Mouse (Mus musculus): ENCODE measurements at regions not wholly inside any gene's neighbourhood (a gene's known extent, or its start where the extent isn't known, plus 50 kb on each side); places are given as distances from the start of the nearest gene placed in this dataset.

DNA sequence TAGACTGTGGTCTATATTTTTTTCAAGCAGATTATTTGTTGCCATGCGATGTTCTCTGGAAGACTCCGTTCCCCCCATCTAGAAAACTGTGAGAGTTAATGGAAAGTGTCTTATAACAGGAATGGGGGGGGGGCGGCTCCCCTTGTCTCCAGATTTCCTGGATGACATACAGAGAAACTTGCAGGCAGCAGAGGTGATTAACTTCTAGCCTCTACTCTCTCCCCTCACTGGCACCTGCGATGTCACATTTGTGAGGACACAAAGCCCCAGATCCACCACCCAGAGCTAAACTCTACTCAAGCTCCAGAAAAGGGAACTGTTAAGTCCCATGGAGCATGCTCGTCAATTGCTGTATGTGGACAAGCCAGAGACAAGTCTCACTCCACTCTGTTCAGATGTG is 267.6 kb downstream of the Fam49a start:
- ATAC-seq (no peak), DNase-seq (ENCODE audit: low spot score) (no peak)
- H3K27ac ChIP-seq: no peak overlapping the region
- H3K4me3 ChIP-seq (ENCODE audit: low read length): no peak overlapping the region
- TF ChIP-seq CTCF (IDR thresholded peaks at IDR 0.05; ENCODE audit: low read depth): no peak
- no peaks in the 10 kb centered on the region for H3K27me3 ChIP-seq (ENCODE audit: insufficient read depth, low read length)
- H3K9ac ChIP-seq (replicated peaks; ENCODE audit: low read length): no peak overlapping the region
- 0 out of 2 replicates have a peak, but pooled peaks cover 9% of the 10 kb centered on the region for H3K4me1 ChIP-seq (ENCODE audit: insufficient read depth, low read length)
- H3K36me3 ChIP-seq (ENCODE audit: insufficient read depth, low read length): no peaks in the 10 kb centered on the region
- no peaks in the 10 kb centered on the region for H3K9me3 ChIP-seq (ENCODE audit: low read length)
- H3K4me2 ChIP-seq (ENCODE audit: low read depth, low read length): no peak overlapping the region
- WGBS: 91% methylated on average over 5 of the region's 5 CpGs

DNA sequence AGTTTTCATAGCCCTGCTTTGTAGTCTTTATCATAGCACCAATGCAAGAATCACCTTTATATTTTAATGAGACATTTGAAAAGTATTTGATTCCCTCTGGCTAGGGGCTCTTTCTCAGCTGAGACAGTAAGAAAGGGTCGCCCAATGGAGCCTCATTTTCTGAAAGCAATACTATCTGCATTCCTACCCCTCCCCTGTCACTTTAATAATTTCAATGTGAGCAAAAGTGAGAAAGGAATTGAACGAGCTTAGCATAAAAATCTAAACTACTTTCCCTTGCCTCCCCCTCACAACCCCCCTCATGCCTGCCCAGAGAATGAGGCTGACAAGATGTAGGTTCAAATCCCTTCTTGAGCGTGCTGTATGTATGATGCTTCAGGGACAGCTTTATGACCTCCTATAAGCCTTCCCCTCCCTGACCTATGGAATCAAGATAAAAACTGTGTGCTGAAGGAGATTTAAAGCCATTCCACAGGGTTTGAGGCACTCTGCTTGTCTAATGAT is 266.6 kb downstream of the Fam49a start:
- TF ChIP-seq CTCF (IDR thresholded peaks at IDR 0.05; ENCODE audit: low read depth): no peak
- 55% methylated on average over 3 of the region's 3 CpGs for WGBS
- Histone ChIP-seq H3K4me2 (ENCODE audit: low read depth, low read length) (no peak overlapping the region), H3K9me3 (ENCODE audit: low read length) (no peaks in the 10 kb centered on the region), H3K4me3 (ENCODE audit: low read length) (no peak overlapping the region), H3K27me3 (ENCODE audit: insufficient read depth, low read length) (no peaks in the 10 kb centered on the region), H3K9ac (replicated peaks; ENCODE audit: low read length) (no peak overlapping the region), H3K27ac (no peak overlapping the region), H3K4me1 (ENCODE audit: insufficient read depth, low read length) (0 out of 2 replicates have a peak, but pooled peaks cover 9% of the 10 kb centered on the region), H3K36me3 (ENCODE audit: insufficient read depth, low read length) (no peaks in the 10 kb centered on the region)
- ATAC-seq: no peak
- no peak for DNase-seq (ENCODE audit: low spot score)

GRCm38 (mm10) chr12:12527766-12528477 is 266.0 kb downstream of the Fam49a start:
- Histone ChIP-seq H3K4me3 (ENCODE audit: low read length) (no peak overlapping the region), H3K27me3 (ENCODE audit: insufficient read depth, low read length) (no peaks in the 10 kb centered on the region), H3K27ac (no peak overlapping the region), H3K9ac (replicated peaks; ENCODE audit: low read length) (no peak overlapping the region), H3K4me1 (ENCODE audit: insufficient read depth, low read length) (0 out of 2 replicates have a peak, but pooled peaks cover 9% of the 10 kb centered on the region), H3K36me3 (ENCODE audit: insufficient read depth, low read length) (no peaks in the 10 kb centered on the region), H3K4me2 (ENCODE audit: low read depth, low read length) (no peak overlapping the region), H3K9me3 (ENCODE audit: low read length) (no peaks in the 10 kb centered on the region)
- DNase-seq (ENCODE audit: low spot score): peak; percentile 48
- ATAC-seq: no peak
- TF ChIP-seq CTCF (IDR thresholded peaks at IDR 0.05; ENCODE audit: low read depth): no peak
- WGBS: 24% methylated on average over 7 of the region's 7 CpGs

- TF ChIP-seq CTCF (IDR thresholded peaks at IDR 0.05; ENCODE audit: low read depth): no peak
- Histone ChIP-seq H3K4me1 (ENCODE audit: insufficient read depth, low read length) (0 out of 2 replicates have a peak, but pooled peaks cover 9% of the 10 kb centered on the region), H3K27me3 (ENCODE audit: insufficient read depth, low read length) (no peaks in the 10 kb centered on the region), H3K9me3 (ENCODE audit: low read length) (no peaks in the 10 kb centered on the region), H3K4me3 (ENCODE audit: low read length) (no peak overlapping the region), H3K9ac (replicated peaks; ENCODE audit: low read length) (no peak overlapping the region), H3K27ac (no peak overlapping the region), H3K36me3 (ENCODE audit: insufficient read depth, low read length) (no peaks in the 10 kb centered on the region), H3K4me2 (ENCODE audit: low read depth, low read length) (no peak overlapping the region)
- 58% methylated on average over 3 of the region's 3 CpGs for WGBS
- ATAC-seq (no peak), DNase-seq (ENCODE audit: low spot score) (no peak)
Measured at GRCm38 (mm10) chr12:12527366-12527765, 265.4 kb downstream of the Fam49a start.

DNA sequence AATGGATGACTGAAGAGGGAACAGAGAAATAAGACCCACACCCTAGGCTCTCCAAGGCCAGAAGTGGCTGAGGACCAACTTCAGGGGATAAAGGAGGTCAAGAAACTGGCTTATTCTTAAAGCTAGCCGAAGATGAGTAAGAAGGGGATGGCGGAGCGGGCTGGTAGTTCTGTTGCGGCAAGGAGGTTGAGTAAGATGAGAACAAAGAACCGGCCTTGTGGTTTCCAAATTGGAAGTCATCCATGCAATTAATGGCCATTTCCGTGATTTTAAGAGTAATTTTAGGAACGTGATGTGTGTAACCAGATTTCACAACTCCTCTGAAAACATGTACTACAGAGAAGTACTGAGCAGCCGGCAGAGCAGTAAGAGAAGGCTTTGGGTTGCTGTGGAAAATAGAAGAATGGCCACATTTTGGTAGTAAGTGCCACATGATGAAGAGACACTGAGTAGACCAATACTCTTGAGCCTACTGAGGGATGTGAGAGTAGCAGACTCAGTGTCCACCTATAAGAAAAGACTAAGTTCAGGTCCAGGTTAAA is 258.4 kb downstream of the Fam49a start:
- no peaks in the 10 kb centered on the region for H3K36me3 ChIP-seq (ENCODE audit: insufficient read depth, low read length)
- H3K9ac ChIP-seq (replicated peaks; ENCODE audit: low read length): no peak overlapping the region
- no peak for DNase-seq (ENCODE audit: low spot score)
- no peak for TF ChIP-seq CTCF (IDR thresholded peaks at IDR 0.05; ENCODE audit: low read depth)
- no peak overlapping the region for H3K4me2 ChIP-seq (ENCODE audit: low read depth, low read length)
- H3K27me3 ChIP-seq (ENCODE audit: insufficient read depth, low read length): no peaks in the 10 kb centered on the region
- H3K9me3 ChIP-seq (ENCODE audit: low read length): no peaks in the 10 kb centered on the region
- WGBS: 92% methylated on average over 8 of the region's 8 CpGs
- ATAC-seq: no peak
- H3K4me1 ChIP-seq (ENCODE audit: insufficient read depth, low read length): no peaks in the 10 kb centered on the region
- no peak overlapping the region for H3K27ac ChIP-seq
- no peak overlapping the region for H3K4me3 ChIP-seq (ENCODE audit: low read length)

GRCm38 (mm10) chr12:12518490-12519070 is 256.6 kb downstream of the Fam49a start:
- DNase-seq (ENCODE audit: low spot score): no peak
- no peaks in the 10 kb centered on the region for H3K27me3 ChIP-seq (ENCODE audit: insufficient read depth, low read length)
- no peak overlapping the region for H3K9ac ChIP-seq (replicated peaks; ENCODE audit: low read length)
- no peaks in the 10 kb centered on the region for H3K9me3 ChIP-seq (ENCODE audit: low read length)
- H3K36me3 ChIP-seq (ENCODE audit: insufficient read depth, low read length): no peaks in the 10 kb centered on the region
- H3K4me1 ChIP-seq (ENCODE audit: insufficient read depth, low read length): no peaks in the 10 kb centered on the region
- no peak overlapping the region for H3K27ac ChIP-seq
- no peak for TF ChIP-seq CTCF (IDR thresholded peaks at IDR 0.05; ENCODE audit: low read depth)
- H3K4me2 ChIP-seq (ENCODE audit: low read depth, low read length): no peak overlapping the region
- 70% methylated on average over 5 of the region's 5 CpGs for WGBS
- H3K4me3 ChIP-seq (ENCODE audit: low read length): no peak overlapping the region
- no peak for ATAC-seq

DNA sequence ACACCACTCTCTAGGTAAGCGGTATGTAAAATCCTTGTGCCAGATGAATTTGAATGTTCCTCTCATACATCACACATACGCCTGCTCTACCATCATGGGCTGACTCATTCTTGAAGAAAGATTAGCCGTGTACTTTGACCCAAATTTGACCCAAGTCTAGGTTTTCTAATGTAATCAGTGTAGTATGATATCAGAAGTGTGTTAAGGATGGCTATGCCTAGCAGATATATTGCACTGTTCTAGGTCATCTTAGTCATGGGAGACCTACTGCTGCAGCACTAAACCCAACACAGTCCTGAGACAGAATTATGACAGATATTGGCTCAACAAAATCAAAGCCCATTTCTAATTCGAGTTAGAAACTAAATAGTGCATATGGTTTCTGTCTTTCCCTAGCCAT is 255.1 kb downstream of the Fam49a start:
- no peak for TF ChIP-seq CTCF (IDR thresholded peaks at IDR 0.05; ENCODE audit: low read depth)
- no peak overlapping the region for H3K4me3 ChIP-seq (ENCODE audit: low read length)
- no peaks in the 10 kb centered on the region for H3K9me3 ChIP-seq (ENCODE audit: low read length)
- 93% methylated on average over 4 of the region's 4 CpGs for WGBS
- DNase-seq (ENCODE audit: low spot score): no peak
- no peaks in the 10 kb centered on the region for H3K27me3 ChIP-seq (ENCODE audit: insufficient read depth, low read length)
- H3K27ac ChIP-seq: no peak overlapping the region
- H3K4me1 ChIP-seq (ENCODE audit: insufficient read depth, low read length): no peaks in the 10 kb centered on the region
- no peak for ATAC-seq
- no peak overlapping the region for H3K4me2 ChIP-seq (ENCODE audit: low read depth, low read length)
- H3K36me3 ChIP-seq (ENCODE audit: insufficient read depth, low read length): no peaks in the 10 kb centered on the region
- no peak overlapping the region for H3K9ac ChIP-seq (replicated peaks; ENCODE audit: low read length)

Data from hindbrain, postnatal 0 days (tissue).